Mouse (Mus musculus): Measurements from ENCODE around the gene Jsrp1. TPM values are rescaled to one million over a fixed set of nuclear protein-coding genes. Genes with fewer than 3 reads are reported as not detected.

Gene Jsrp1
- polyA plus RNA-seq, 1 experiment from 2014 or later, result 0.38 TPM

GRCm38 (mm10) chr10:80761821-80762220, 51.5 kb downstream of the Jsrp1 start:
- Histone ChIP-seq H3K4me3 (no peak overlapping the region), H3K27me3 (no peaks in the 10 kb centered on the region), H3K9ac (replicated peaks) (no peak overlapping the region), H3K4me2 (replicated peaks) (no peak overlapping the region), H3K36me3 (peaks cover 23% of the 10 kb centered on the region), H3K9me3 (no peaks in the 10 kb centered on the region), H3K27ac (replicated peaks) (no peak overlapping the region), H3K4me1 (peaks cover 19% of the 10 kb centered on the region)
- ATAC-seq (ENCODE audit: low FRiP score, low read depth), result no peak
- WGBS, result 68% methylated on average over 3 of the region's 3 CpGs

DNA sequence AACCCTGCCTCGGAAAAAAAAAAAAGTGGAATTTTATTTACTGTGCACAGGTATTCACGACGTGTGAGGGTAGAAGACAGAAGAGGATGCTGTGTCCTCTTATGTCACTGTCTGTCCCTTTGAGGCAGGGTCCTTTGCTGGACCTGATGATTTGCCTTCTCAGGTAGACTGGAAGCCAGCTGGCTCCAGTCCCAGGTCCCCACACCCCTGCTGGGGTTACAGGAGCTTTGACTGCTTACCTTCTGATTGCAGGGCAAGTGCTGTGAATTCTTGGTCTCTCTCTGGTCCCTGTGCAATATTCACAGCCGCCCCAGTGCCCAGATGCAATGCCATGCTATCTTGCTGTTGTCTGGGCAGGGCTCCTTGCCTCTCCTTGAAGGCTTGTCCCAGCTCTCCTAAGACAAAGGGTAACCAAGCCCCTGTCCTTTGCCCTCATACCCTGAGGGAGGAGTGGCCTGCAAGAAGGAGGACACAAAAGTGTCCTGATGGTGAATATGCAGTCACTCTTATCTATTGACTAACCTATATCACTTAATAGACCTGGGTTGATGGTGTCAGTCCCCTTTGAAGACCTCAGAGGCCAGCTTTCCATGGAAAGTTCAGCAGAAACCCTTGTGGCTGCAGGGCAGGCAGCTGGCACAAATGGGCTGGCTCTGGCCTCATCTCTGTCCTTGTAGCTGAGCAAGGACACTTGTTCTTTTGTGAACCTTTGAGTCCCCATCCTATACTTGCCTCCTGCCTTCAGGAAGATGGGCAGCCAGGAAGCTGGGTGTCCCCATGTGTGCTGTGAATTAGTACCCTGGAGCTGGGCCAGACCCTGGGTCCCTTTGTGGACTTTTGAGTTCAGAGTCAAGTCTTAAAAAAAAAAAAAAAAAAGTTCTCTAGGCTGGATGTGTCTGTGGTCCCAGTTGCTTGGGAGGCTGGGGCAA, 52.4 kb downstream of the Jsrp1 start:
- WGBS, result 91% methylated on average over 4 of the region's 4 CpGs

GRCm38 (mm10) chr10:80758651-80759050, 54.6 kb downstream of the Jsrp1 start:
- no peak for ATAC-seq (ENCODE audit: low FRiP score, low read depth)
- Histone ChIP-seq H3K4me3 (no peak overlapping the region), H3K27ac (replicated peaks) (no peak overlapping the region), H3K9me3 (no peaks in the 10 kb centered on the region), H3K9ac (replicated peaks) (no peak overlapping the region), H3K4me1 (peaks cover 30% of the 10 kb centered on the region), H3K36me3 (no peaks in the 10 kb centered on the region), H3K4me2 (replicated peaks) (no peak overlapping the region), H3K27me3 (no peaks in the 10 kb centered on the region)
- WGBS, result 87% methylated on average over 7 of the region's 7 CpGs

More for the DNA sequence above, 52.4 kb downstream of the Jsrp1 start:
- Histone ChIP-seq H3K4me3 (no peak overlapping the region), H3K9me3 (no peaks in the 10 kb centered on the region), H3K36me3 (peaks cover 13% of the 10 kb centered on the region), H3K27ac (replicated peaks) (no peak overlapping the region), H3K9ac (replicated peaks) (no peak overlapping the region), H3K27me3 (no peaks in the 10 kb centered on the region), H3K4me2 (replicated peaks) (no peak overlapping the region), H3K4me1 (peaks cover 29% of the 10 kb centered on the region)
- ATAC-seq (ENCODE audit: low FRiP score, low read depth), result no peak

MicroRNAs encoded within 50 kb of the gene (microRNA counts, 519-probe panel; counts per million panel counts)
- not detected for microRNA mmu-miR-1982

Small RNA genes lying within 50 kb of the gene (microRNA-seq; reads per million reads assigned to microRNA genes)
- gene Mir1982, result 3.9 reads per million, percentile 15 among the genes with 10 or more reads in this experiment

Other genes starting within 250 kb of the Jsrp1 start
- 6.1 and 6.2 TPM in 2 replicates for gene Klf16, start 236.2 kb downstream of the Jsrp1 start, polyA plus RNA-seq (2016; fragmentation: Nextera tagmentation; extraction: Ambion mirVana)
- gene Abhd17a, start 223.2 kb downstream of the Jsrp1 start, polyA plus RNA-seq (2016; fragmentation: Nextera tagmentation; extraction: Ambion mirVana), result 104 and 105 TPM in 2 replicates
- 63.1 and 68.4 TPM in 2 replicates for gene Scamp4, start 210.6 kb downstream of the Jsrp1 start, polyA plus RNA-seq (2016; fragmentation: Nextera tagmentation; extraction: Ambion mirVana)
- 7.8 and 8.7 TPM in 2 replicates for gene Adat3, start 210.6 kb downstream of the Jsrp1 start, polyA plus RNA-seq (2016; fragmentation: Nextera tagmentation; extraction: Ambion mirVana)
- gene Gm49322, start 207.5 kb downstream of the Jsrp1 start, polyA plus RNA-seq (2016; fragmentation: Nextera tagmentation; extraction: Ambion mirVana), result 6.0 and 7.5 TPM in 2 replicates
- 180 and 194 TPM in 2 replicates for gene Csnk1g2, start 190.7 kb downstream of the Jsrp1 start, polyA plus RNA-seq (2016; fragmentation: Nextera tagmentation; extraction: Ambion mirVana)
- gene Btbd2, start 156.4 kb downstream of the Jsrp1 start, polyA plus RNA-seq (2016; fragmentation: Nextera tagmentation; extraction: Ambion mirVana), result 82.7 and 95.3 TPM in 2 replicates
- 83.6 and 86.5 TPM in 2 replicates for gene Mknk2, start 135.4 kb downstream of the Jsrp1 start, polyA plus RNA-seq (2016; fragmentation: Nextera tagmentation; extraction: Ambion mirVana)
- 60.4 and 67.0 TPM in 2 replicates for gene Mob3a, start 111.5 kb downstream of the Jsrp1 start, polyA plus RNA-seq (2016; fragmentation: Nextera tagmentation; extraction: Ambion mirVana)
- 24.9 and 29.9 TPM in 2 replicates for gene Izumo4, start 111.3 kb downstream of the Jsrp1 start, polyA plus RNA-seq (2016; fragmentation: Nextera tagmentation; extraction: Ambion mirVana)
- gene Ap3d1, start 71.2 kb downstream of the Jsrp1 start, polyA plus RNA-seq (2016; fragmentation: Nextera tagmentation; extraction: Ambion mirVana), result 94.0 and 99.1 TPM in 2 replicates
- gene Dot1l, start 58.3 kb downstream of the Jsrp1 start, polyA plus RNA-seq (2016; fragmentation: Nextera tagmentation; extraction: Ambion mirVana), result 26.9 and 30.8 TPM in 2 replicates
- gene Sf3a2, start 15.3 kb downstream of the Jsrp1 start, polyA plus RNA-seq (2016; fragmentation: Nextera tagmentation; extraction: Ambion mirVana), result 68.5 and 70.8 TPM in 2 replicates
- 137 and 148 TPM in 2 replicates for gene Plekhj1, start 14.9 kb downstream of the Jsrp1 start, polyA plus RNA-seq (2016; fragmentation: Nextera tagmentation; extraction: Ambion mirVana)
- 0.10 TPM in 1 of 2 replicates, not detected in the other for gene Amh, start 8.3 kb downstream of the Jsrp1 start, polyA plus RNA-seq (2016; fragmentation: Nextera tagmentation; extraction: Ambion mirVana)
- gene Oaz1, start 13.2 kb upstream of the Jsrp1 start, polyA plus RNA-seq (2016; fragmentation: Nextera tagmentation; extraction: Ambion mirVana), result 1,390 and 1,564 TPM in 2 replicates
- 0.77 and 1.0 TPM in 2 replicates for gene Lingo3, start 30.5 kb upstream of the Jsrp1 start, polyA plus RNA-seq (2016; fragmentation: Nextera tagmentation; extraction: Ambion mirVana)
- 250 and 263 TPM in 2 replicates for gene Lsm7, start 41.7 kb upstream of the Jsrp1 start, polyA plus RNA-seq (2016; fragmentation: Nextera tagmentation; extraction: Ambion mirVana)
- 44.6 and 47.1 TPM in 2 replicates for gene Sppl2b, start 41.8 kb upstream of the Jsrp1 start, polyA plus RNA-seq (2016; fragmentation: Nextera tagmentation; extraction: Ambion mirVana)
- gene Tmprss9, start 58.4 kb upstream of the Jsrp1 start, polyA plus RNA-seq (2016; fragmentation: Nextera tagmentation; extraction: Ambion mirVana), result 0.08 and 0.14 TPM in 2 replicates
- gene Timm13, start 87.5 kb upstream of the Jsrp1 start, polyA plus RNA-seq (2016; fragmentation: Nextera tagmentation; extraction: Ambion mirVana), result 305 and 308 TPM in 2 replicates
- 61.7 and 62.0 TPM in 2 replicates for gene Lmnb2, start 104.7 kb upstream of the Jsrp1 start, polyA plus RNA-seq (2016; fragmentation: Nextera tagmentation; extraction: Ambion mirVana)
- gene Gadd45b, start 116.6 kb upstream of the Jsrp1 start, polyA plus RNA-seq (2016; fragmentation: Nextera tagmentation; extraction: Ambion mirVana), result 8.7 and 11.8 TPM in 2 replicates
- gene Gng7, start 201.4 kb upstream of the Jsrp1 start, polyA plus RNA-seq (2016; fragmentation: Nextera tagmentation; extraction: Ambion mirVana), result 8.8 and 9.3 TPM in 2 replicates
- 11.3 and 13.4 TPM in 2 replicates for gene Diras1, start 212.2 kb upstream of the Jsrp1 start, polyA plus RNA-seq (2016; fragmentation: Nextera tagmentation; extraction: Ambion mirVana)
- 33.1 and 34.9 TPM in 2 replicates for gene Slc39a3, start 223.9 kb upstream of the Jsrp1 start, polyA plus RNA-seq (2016; fragmentation: Nextera tagmentation; extraction: Ambion mirVana)
- 262 and 271 TPM in 2 replicates for gene Sgta, start 246.7 kb upstream of the Jsrp1 start, polyA plus RNA-seq (2016; fragmentation: Nextera tagmentation; extraction: Ambion mirVana)